Mouse (Mus musculus): ENCODE data around the gene Pth1r. TPM values are rescaled to one million over a fixed set of nuclear protein-coding genes. Genes with fewer than 3 reads are reported as not detected.

Pth1r gene
- polyA plus RNA-seq, 1 experiment from 2014 or later: 110 TPM

- Histone ChIP-seq H3K4me3 (no peak overlapping the region), H3K9me3 (no peaks in the 10 kb centered on the region), H3K27ac (no peak overlapping the region), H3K9ac (no peak overlapping the region), H3K4me1 (peaks cover 15% of the 10 kb centered on the region), H3K36me3 (peaks cover 20% of the 10 kb centered on the region; the same call in 1 of the 2 replicates), H3K27me3 (no peaks in the 10 kb centered on the region), H3K4me2 (no peak overlapping the region)
- ATAC-seq (ENCODE audit: insufficient number of reproducible peaks, low FRiP score, low TSS enrichment, low read depth): no peak
- 90% methylated on average over 6 of the region's 6 CpGs for WGBS
Measured at GRCm38 (mm10) chr9:110711996-110712395, 34.9 kb downstream of the Pth1r start.

- 83% methylated on average over 1 of the region's 1 CpGs for WGBS
- H3K27me3 ChIP-seq: no peaks in the 10 kb centered on the region
Measured at GRCm38 (mm10) chr9:110711532-110711931, 35.4 kb downstream of the Pth1r start.

DNA sequence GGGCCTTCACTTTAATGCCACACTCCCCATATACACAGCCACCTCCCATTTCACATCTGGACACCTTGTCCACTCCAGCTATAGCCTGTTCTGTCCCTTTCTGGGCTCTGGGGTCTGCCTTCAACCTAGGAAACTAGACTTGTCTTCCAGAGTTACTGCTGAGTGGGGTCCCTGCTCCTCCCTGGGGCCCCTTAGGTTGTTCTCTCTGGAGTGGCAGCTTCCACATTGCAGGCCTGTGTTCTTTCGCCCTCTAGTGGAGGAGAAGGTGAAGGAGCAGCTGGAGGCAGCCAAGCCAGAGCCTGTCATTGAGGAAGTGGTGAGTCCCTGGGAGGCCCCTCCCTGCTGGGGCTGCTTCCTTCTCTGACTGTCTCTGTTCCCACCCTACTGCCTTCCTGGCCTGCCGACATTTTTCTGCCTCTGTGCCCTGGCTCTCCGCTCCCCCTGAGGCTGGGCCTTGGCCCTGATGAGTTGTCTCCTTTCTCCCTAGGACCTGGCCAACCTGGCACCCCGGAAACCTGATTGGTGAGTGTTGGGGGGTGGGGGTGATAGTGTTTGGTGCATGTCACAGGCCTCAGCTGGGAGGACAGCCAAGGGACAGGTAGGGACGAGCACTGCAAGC lies 37.2 kb downstream of the Pth1r start:
- H3K36me3 ChIP-seq: peaks cover 22% of the 10 kb centered on the region; the same call in 1 of the 2 replicates
- H3K9ac ChIP-seq: 0 out of 2 replicates have a peak overlapping the region, but pooled peaks have one; percentile 10
- peak overlapping the region; percentile 20 for H3K4me3 ChIP-seq
- H3K4me1 ChIP-seq: peaks cover 13% of the 10 kb centered on the region
- peak overlapping the region; percentile 24 for H3K4me2 ChIP-seq
- 32% methylated on average over 5 of the region's 5 CpGs for WGBS
- no peaks in the 10 kb centered on the region for H3K9me3 ChIP-seq
- peak overlapping the region; percentile 22; the same call in 1 of the 2 replicates for H3K27ac ChIP-seq
- peak; percentile 52 for ATAC-seq (ENCODE audit: insufficient number of reproducible peaks, low FRiP score, low TSS enrichment, low read depth)
- H3K27me3 ChIP-seq: no peaks in the 10 kb centered on the region

More at GRCm38 (mm10) chr9:110711532-110711931, 35.4 kb downstream of the Pth1r start:
- Histone ChIP-seq H3K27ac (no peak overlapping the region), H3K4me2 (no peak overlapping the region), H3K9me3 (no peaks in the 10 kb centered on the region), H3K4me3 (no peak overlapping the region), H3K36me3 (peaks cover 20% of the 10 kb centered on the region; the same call in 1 of the 2 replicates), H3K9ac (no peak overlapping the region), H3K4me1 (peaks cover 13% of the 10 kb centered on the region)
- no peak for ATAC-seq (ENCODE audit: insufficient number of reproducible peaks, low FRiP score, low TSS enrichment, low read depth)

DNA sequence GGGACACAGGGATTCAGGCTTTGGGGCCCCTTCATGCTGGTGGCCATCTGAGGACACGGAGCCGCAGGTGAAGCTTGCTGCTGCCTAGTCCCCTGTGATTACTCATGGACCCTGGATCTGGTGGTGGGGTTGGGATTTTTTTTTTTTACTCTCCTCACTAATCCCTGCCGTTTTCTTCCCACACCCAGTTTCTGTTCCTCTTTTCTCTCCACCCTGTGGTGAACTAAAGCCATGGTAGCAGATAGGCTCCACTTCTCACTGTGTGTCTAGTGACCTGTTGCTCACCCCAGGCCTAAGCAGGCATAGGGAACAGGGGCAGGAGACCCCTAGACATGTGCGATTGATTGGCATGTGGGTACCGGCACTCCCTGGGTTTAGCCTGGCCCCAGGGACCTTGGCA lies 40.2 kb downstream of the Pth1r start:
- Histone ChIP-seq H3K36me3 (peaks cover 12% of the 10 kb centered on the region; the same call in 1 of the 2 replicates), H3K4me2 (no peak overlapping the region), H3K9me3 (no peaks in the 10 kb centered on the region), H3K4me1 (peaks cover 13% of the 10 kb centered on the region), H3K4me3 (no peak overlapping the region), H3K27me3 (no peaks in the 10 kb centered on the region), H3K27ac (no peak overlapping the region), H3K9ac (no peak overlapping the region)
- 81% methylated on average over 5 of the region's 5 CpGs for WGBS
- ATAC-seq (ENCODE audit: insufficient number of reproducible peaks, low FRiP score, low TSS enrichment, low read depth): no peak

- no peak for ATAC-seq (ENCODE audit: insufficient number of reproducible peaks, low FRiP score, low TSS enrichment, low read depth)
- H3K27me3 ChIP-seq: no peaks in the 10 kb centered on the region
- H3K36me3 ChIP-seq: peaks cover 6% of the 10 kb centered on the region; the same call in 1 of the 2 replicates
- H3K9ac ChIP-seq: no peak overlapping the region
- H3K9me3 ChIP-seq: no peaks in the 10 kb centered on the region
- no peak overlapping the region for H3K27ac ChIP-seq
- H3K4me3 ChIP-seq: no peak overlapping the region
- H3K4me2 ChIP-seq: no peak overlapping the region
- 94% methylated on average over 6 of the region's 6 CpGs for WGBS
- no peaks in the 10 kb centered on the region for H3K4me1 ChIP-seq
Measured at GRCm38 (mm10) chr9:110703951-110704350, 43.0 kb downstream of the Pth1r start.

DNA sequence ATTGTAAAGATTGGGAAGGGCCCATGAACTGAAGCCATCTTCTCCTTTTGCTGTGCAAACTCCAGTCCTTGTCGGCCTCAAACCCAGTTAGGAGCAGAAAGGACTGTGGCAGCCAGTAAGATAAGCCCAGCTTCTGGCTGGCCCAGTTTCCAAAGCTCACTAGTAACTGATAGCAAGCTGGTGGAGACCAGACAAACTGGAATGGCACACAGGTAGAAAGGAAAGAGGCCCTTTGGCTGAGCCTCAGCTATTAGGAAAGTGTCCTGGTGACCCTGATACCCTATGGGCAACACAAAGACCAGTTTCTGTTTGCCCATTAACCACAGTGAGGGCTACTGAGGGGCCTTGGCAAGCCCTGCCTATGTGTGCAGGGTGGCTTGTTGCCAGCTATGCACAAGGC lies 44.1 kb downstream of the Pth1r start:
- ATAC-seq (ENCODE audit: insufficient number of reproducible peaks, low FRiP score, low TSS enrichment, low read depth): no peak
- peaks cover 6% of the 10 kb centered on the region for H3K36me3 ChIP-seq
- WGBS: 88% methylated on average over 1 of the region's 1 CpGs

GRCm38 (mm10) chr9:110701114-110702032 lies 45.6 kb downstream of the Pth1r start:
- Histone ChIP-seq H3K27me3 (no peaks in the 10 kb centered on the region), H3K9me3 (no peaks in the 10 kb centered on the region), H3K36me3 (peaks cover 10% of the 10 kb centered on the region), H3K9ac (no peak overlapping the region), H3K27ac (no peak overlapping the region), H3K4me2 (no peak overlapping the region), H3K4me1 (0 out of 2 replicates have a peak, but pooled peaks cover 5% of the 10 kb centered on the region), H3K4me3 (no peak overlapping the region)
- ATAC-seq (ENCODE audit: insufficient number of reproducible peaks, low FRiP score, low TSS enrichment, low read depth): no peak
- 78% methylated on average over 11 of the region's 12 CpGs for WGBS

More for the DNA sequence above, 44.1 kb downstream of the Pth1r start:
- no peak overlapping the region for H3K4me3 ChIP-seq
- H3K4me2 ChIP-seq: no peak overlapping the region
- no peak overlapping the region for H3K9ac ChIP-seq
- H3K4me1 ChIP-seq: no peaks in the 10 kb centered on the region
- no peak overlapping the region for H3K27ac ChIP-seq
- no peaks in the 10 kb centered on the region for H3K27me3 ChIP-seq
- no peaks in the 10 kb centered on the region for H3K9me3 ChIP-seq

GRCm38 (mm10) chr9:110699574-110699973 lies 47.4 kb downstream of the Pth1r start:
- WGBS: 80% methylated on average over 3 of the region's 3 CpGs
- H3K4me2 ChIP-seq: no peak overlapping the region
- 0 out of 2 replicates have a peak, but pooled peaks cover 5% of the 10 kb centered on the region for H3K4me1 ChIP-seq
- H3K4me3 ChIP-seq: no peak overlapping the region
- no peaks in the 10 kb centered on the region for H3K9me3 ChIP-seq
- peaks cover 16% of the 10 kb centered on the region for H3K36me3 ChIP-seq
- ATAC-seq (ENCODE audit: insufficient number of reproducible peaks, low FRiP score, low TSS enrichment, low read depth): no peak
- no peaks in the 10 kb centered on the region for H3K27me3 ChIP-seq
- H3K27ac ChIP-seq: no peak overlapping the region
- no peak overlapping the region for H3K9ac ChIP-seq

- no peak for ATAC-seq (ENCODE audit: insufficient number of reproducible peaks, low FRiP score, low TSS enrichment, low read depth)
Measured at GRCm38 (mm10) chr9:110697465-110697864, 49.5 kb downstream of the Pth1r start.

GRCm38 (mm10) chr9:110696427-110696826 lies 50.5 kb downstream of the Pth1r start:
- 94% methylated on average over 5 of the region's 5 CpGs for WGBS
- H3K27me3 ChIP-seq: no peaks in the 10 kb centered on the region
- H3K4me1 ChIP-seq: 0 out of 2 replicates have a peak, but pooled peaks cover 5% of the 10 kb centered on the region
- peaks cover 25% of the 10 kb centered on the region for H3K36me3 ChIP-seq
- peak overlapping the region; percentile 67; the same call in 1 of the 2 replicates for H3K27ac ChIP-seq
- H3K9me3 ChIP-seq: no peaks in the 10 kb centered on the region
- no peak overlapping the region for H3K4me2 ChIP-seq
- ATAC-seq (ENCODE audit: insufficient number of reproducible peaks, low FRiP score, low TSS enrichment, low read depth): no peak
- H3K4me3 ChIP-seq: no peak overlapping the region
- H3K9ac ChIP-seq: no peak overlapping the region

More at GRCm38 (mm10) chr9:110697465-110697864, 49.5 kb downstream of the Pth1r start:
- H3K9ac ChIP-seq: no peak overlapping the region
- H3K36me3 ChIP-seq: peaks cover 24% of the 10 kb centered on the region
- 74% methylated on average over 3 of the region's 3 CpGs for WGBS
- H3K27ac ChIP-seq: peak overlapping the region; percentile 27
- H3K4me2 ChIP-seq: no peak overlapping the region
- H3K9me3 ChIP-seq: no peaks in the 10 kb centered on the region
- H3K4me3 ChIP-seq: no peak overlapping the region
- no peaks in the 10 kb centered on the region for H3K27me3 ChIP-seq
- 0 out of 2 replicates have a peak, but pooled peaks cover 5% of the 10 kb centered on the region for H3K4me1 ChIP-seq

DNA sequence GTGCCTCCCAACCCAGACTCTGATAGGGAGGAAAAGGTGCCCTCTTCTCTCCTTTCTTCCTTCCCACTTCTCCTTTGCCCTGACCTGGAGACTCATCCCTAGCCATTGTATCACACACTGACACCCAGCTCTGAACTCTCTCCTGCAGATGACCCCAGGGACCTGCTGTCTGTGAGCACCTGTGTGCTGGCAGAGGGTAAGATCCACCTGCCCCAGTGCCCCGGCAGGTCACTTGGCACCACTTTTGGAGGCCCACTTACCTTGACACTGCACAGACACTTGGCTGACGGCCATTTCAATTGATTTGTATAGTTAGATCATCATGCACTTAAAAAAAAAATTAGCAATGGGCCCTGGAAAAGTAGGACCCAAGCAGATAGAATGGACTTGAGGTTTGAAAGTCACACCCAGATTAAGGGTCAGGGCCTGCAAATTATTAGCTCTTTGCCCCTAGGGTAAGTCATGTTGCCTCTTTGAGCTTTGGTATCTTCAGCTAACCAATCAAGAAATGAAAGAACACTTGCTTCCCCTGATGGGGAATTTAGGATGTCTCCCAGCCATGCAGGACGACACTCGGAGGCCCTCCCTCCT lies 51.7 kb downstream of the Pth1r start:
- no peak overlapping the region for H3K4me3 ChIP-seq
- H3K9ac ChIP-seq: no peak overlapping the region
- H3K27ac ChIP-seq: peak overlapping the region; percentile 33; the same call in 1 of the 2 replicates
- no peaks in the 10 kb centered on the region for H3K9me3 ChIP-seq
- H3K4me1 ChIP-seq: 0 out of 2 replicates have a peak, but pooled peaks cover 5% of the 10 kb centered on the region
- WGBS: 77% methylated on average over 4 of the region's 4 CpGs
- no peaks in the 10 kb centered on the region for H3K27me3 ChIP-seq
- H3K36me3 ChIP-seq: peaks cover 25% of the 10 kb centered on the region
- no peak for ATAC-seq (ENCODE audit: insufficient number of reproducible peaks, low FRiP score, low TSS enrichment, low read depth)
- no peak overlapping the region for H3K4me2 ChIP-seq
